Mouse (Mus musculus) right cerebral cortex, adult 18-20 months (tissue): ENCODE measurements around the gene Vangl1.
A peak's percentile ranks its signal among the peaks of the same experiment; 100 is the strongest.
"Not testable (repeated sequence)": the region's sequence is repeated elsewhere in the genome, so short reads cannot be mapped to it uniquely, and the experiment has no call there.

Experiments
- DNase-seq: peaks from one replicate; pipeline ENCODE4 v3.0.0; 2022; ENCODE audit warnings: mixed read lengths

Vangl1 gene

DNA sequence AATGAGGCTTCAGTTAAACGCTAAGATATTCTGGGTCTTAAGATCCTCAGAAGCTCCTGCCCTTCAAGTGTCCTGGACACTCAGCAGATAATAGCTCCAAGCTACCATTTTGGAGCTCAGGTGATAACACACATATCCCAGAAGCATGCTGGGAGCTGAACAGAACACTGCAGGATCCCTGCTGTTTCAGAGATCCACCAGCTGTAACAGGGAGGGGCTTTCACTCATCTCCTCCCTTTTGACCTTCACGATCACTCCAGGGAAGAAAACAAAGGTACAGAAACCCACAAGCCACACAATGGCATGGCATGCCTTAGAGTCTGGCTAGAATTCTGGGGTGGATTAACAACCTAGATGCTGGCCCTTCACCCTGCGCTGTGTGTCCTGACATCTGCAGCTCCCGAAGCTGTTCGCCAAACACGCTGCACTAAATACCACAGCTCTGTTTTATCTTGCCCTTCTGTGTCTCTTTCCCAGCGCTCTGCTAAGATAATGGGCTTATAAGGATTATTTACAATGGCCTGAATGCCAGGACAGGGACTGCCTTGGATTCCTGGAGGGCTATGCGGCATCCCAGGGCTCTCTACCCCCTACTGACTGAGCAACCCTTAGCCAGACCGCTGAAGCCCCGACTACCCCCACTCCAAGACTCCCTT is 36.8 kb downstream of the Vangl1 start:
- no peak for DNase-seq

GRCm38 (mm10) chr3:102166794-102167193 is 37.7 kb downstream of the Vangl1 start:
- DNase-seq = no peak

DNA sequence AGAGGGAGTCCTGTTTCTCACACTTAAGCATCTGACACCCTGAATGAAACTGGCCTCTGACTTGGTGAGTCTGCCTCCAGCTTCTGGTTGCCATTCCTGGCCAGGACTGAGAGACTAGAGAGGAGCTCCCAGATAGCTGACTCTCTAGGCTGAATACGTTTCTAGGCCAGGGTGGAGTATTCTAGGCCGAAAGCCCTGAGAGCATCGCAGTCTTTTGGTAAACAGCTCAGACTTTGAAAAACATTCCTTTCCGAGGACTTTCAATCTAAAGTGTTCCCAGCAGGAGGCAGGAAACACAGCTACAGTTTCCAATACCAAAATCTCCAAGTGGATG is 38.2 kb downstream of the Vangl1 start:
- no peak for DNase-seq

- DNase-seq = no peak
Measured at GRCm38 (mm10) chr3:102165536-102166286, 38.8 kb downstream of the Vangl1 start.

- no peak for DNase-seq
Measured at GRCm38 (mm10) chr3:102164911-102165310, 39.6 kb downstream of the Vangl1 start.

DNA sequence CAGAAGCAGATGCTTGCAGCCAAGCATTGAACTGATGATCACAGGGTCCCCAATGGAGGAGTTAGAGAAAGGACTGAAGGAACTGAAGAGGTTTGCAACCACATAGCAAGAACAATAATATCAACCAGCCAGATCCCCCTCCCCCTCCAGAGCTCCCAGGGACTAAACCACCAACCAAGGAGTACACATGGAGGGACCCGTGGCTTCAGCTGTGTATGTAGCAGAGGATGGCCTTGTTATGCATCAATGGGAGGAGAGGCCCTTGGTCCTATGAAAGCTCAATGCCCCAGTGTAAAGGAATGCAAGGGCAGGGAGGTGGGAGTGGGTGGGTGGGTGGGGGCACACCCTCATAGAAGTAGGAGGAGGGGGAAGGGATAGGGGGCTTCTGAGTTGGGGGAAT is 40.6 kb downstream of the Vangl1 start:
- DNase-seq = not testable (repeated sequence)

DNA sequence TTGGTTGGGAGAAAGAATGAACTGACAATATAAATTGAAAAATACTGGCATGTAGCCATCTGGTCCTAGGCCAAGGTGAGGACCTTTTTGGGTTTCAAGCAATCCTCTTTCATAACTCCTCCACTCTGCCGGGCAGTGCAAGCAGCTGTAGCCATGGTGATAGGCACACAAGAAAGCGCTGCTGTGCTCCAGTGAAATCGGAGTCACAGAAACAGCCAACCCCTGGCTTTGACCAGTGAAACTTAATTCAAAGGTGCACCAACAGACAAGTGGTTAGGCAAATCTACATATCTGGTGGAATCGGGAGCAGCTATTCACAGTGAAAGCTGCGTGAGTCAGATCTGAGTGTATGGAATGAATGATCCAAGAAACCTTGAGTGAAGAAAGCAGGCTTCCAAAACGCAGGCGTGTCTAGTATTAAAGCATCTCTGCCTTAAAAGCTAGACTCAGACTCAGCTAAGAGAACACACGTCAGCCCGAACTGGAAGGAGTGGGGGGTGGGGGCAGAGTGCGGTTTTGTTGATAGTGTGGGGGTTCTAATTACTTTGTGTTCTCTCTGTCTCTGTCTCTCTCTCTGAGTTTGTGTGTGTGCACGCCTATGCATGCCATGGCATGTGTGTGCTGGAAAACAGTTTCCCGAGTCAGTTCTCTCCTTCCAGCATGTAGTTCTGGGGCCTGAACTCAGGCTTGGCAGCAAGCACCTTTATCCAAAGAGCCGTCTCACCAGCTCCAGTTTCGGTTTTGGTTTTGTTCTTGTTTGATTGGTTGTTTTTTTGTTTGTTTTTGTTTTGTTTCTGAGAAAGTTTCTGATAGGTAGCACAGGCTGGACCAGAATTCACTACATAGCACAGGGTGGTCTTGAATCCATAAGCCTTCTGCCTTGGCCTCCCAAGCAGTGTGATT is 44.8 kb downstream of the Vangl1 start:
- DNase-seq = peak; percentile 10

- no peak for DNase-seq
Measured at GRCm38 (mm10) chr3:102158759-102159422, 45.6 kb downstream of the Vangl1 start.

- DNase-seq = no peak
Measured at GRCm38 (mm10) chr3:102157652-102158051, 46.8 kb downstream of the Vangl1 start.

GRCm38 (mm10) chr3:102156737-102157136 is 47.8 kb downstream of the Vangl1 start:
- no peak for DNase-seq

DNA sequence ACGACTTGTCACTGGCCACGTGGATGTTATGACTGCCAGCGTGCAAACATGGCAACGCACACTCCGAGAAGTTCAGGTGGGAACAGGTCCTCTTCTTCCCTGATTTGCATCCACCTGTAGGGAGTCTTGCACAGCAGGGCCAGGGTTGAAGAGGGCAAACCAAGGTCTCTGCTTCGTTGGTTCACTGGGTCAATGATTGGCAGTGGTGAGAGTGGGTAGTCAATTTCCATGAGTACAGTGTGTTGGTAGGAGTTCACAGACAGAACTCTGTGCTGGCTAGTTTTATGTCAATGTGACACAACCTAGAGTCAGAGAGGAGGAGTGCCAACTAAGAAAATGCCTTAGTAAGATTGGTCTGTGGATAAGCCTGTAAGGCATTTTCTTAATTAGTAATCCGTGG is 50.4 kb downstream of the Vangl1 start:
- no peak for DNase-seq

DNA sequence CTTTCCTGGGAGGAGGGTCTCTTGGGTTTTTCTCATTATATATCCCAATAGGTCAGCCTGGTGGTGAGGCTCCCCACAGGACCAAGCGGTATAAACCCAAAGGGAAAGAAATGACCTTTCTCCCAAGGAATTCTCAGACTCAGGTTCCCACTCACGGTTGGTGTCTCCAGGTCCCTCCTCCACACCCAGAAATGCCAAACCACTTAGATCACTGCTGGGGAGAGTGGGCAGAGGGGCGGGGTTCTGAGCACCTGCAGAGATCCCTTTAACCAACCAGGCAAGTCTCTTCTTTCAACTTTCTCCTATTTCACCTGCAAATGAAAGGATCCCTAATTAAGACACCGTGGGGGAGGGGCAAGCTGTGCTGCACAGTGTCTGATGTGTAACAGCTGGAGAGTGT is 51.6 kb downstream of the Vangl1 start:
- no peak for DNase-seq

GRCm38 (mm10) chr3:102152471-102152870 is 52.0 kb downstream of the Vangl1 start:
- DNase-seq = no peak

- DNase-seq = no peak
Measured at GRCm38 (mm10) chr3:102151850-102152249, 52.6 kb downstream of the Vangl1 start.

GRCm38 (mm10) chr3:102149941-102150340 is 54.6 kb downstream of the Vangl1 start:
- no peak for DNase-seq

DNA sequence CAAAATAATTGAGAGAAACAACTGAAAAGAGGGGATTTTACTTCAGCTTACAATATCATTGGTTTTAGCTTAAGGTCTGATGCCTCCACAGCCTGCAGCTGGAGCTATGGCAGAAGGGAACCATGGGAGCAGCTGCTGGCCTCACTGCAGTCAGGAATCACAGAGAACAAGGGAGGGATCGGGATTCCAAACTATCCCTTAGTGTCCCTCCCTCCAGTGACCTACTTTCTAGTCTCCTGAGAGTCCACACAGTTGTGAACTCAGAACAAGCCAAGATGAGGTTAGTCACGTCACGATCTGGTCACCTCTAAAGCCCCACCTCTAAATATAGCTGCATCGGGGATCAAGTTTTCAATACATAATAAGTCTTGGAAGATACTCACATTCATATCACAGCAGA is 57.3 kb downstream of the Vangl1 start:
- no peak for DNase-seq

DNA sequence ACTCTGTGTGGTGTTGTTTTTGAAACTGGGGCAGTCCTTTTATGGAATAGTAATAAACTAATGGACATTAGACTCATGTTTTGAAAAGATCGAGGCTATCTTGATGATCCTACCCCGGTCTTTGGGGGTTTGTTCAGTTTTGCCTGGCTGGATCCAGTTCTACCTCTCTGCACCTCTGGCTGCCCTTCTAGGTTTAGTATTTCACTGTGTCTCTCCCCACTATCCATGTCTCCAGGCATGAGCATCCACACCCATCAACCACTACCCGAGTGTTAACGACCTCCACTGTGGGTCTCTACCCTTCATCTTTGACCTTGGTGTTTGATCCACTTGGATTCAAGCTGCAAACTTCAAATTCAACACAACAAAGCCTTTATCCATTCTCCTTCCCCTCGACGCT is 58.1 kb downstream of the Vangl1 start:
- DNase-seq = no peak

DNA sequence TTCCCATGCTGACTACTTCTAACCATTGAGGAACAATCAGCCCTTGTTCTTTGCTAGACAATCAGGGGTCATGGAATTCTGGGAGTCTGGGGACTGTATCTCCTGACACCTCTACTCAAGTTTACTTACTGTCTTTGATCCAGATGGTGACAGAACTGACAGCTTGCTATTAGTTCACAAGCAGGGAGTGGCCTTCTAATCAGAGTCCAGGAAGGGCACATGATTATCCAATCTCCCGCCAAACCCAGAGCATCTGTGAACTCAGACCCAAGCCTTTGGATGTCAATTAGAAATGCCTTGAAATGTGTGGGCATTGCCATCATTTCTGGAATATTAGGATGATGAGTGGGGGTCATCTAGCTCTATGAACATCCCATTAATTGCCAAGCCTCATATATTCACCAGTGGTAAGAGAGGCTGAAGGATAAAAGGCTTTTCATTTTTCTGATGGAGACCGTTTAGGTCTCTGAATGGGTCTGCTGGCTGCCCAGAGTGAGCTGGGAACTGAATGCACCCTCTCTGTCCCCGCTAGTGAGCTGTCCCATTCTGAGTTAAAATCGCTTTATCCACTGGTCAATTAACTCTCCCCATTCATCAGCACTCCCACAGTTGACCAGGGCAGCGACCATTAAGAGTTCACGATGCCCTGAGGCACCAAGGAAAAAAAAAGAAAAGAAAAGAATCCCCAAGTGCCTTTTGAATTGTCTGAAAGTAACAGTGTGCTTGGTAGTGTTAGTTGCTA is 58.7 kb downstream of the Vangl1 start:
- no peak for DNase-seq

- DNase-seq = no peak
Measured at GRCm38 (mm10) chr3:102144401-102144800, 60.1 kb downstream of the Vangl1 start.

DNA sequence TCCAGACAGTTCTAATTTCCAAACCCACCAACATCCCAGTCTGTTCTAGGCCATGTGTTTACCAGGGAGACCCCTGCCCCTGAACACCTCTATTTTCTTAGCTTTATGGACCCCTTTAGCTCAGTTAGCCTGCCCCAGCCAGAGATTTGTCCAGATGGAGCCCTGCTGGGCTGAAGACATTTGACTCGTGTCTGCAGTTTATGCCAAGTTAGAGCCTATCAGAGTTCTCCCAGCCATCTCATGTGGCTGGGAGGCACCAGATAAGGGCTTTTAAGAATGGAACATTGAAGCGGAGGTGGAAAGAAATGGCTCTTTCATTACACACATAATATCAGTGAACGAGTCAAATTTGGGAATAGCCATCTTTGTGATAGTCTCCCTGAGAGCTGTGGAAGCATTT is 61.0 kb downstream of the Vangl1 start:
- DNase-seq = no peak

- DNase-seq = no peak
Measured at GRCm38 (mm10) chr3:102142947-102143346, 61.5 kb downstream of the Vangl1 start.

GRCm38 (mm10) chr3:102141893-102142292 is 62.6 kb downstream of the Vangl1 start:
- peak; percentile 8 for DNase-seq
